Mouse (Mus musculus): ENCODE results near the gene Ednra. TPM values are rescaled to one million over a fixed set of nuclear protein-coding genes. Genes with fewer than 3 reads are reported as not detected.

Ednra gene
- total RNA-seq (2017), result 0.23 TPM in 1 of 2 replicates, not detected in the other

GRCm38 (mm10) chr8:77724046-77724930, at the start of gene Ednra:
Gene Ednra, minus strand, starts transcription at chr8:77724464.
- peak; percentile 29; the same call in 1 of the 2 replicates for ATAC-seq (replicated peaks; ENCODE audit: low read depth, poor library complexity, severe bottlenecking)

GRCm38 (mm10) chr8:77773831-77774230, 49.6 kb upstream of the Ednra start:
- no peak for ATAC-seq (replicated peaks; ENCODE audit: low read depth, poor library complexity, severe bottlenecking)

DNA sequence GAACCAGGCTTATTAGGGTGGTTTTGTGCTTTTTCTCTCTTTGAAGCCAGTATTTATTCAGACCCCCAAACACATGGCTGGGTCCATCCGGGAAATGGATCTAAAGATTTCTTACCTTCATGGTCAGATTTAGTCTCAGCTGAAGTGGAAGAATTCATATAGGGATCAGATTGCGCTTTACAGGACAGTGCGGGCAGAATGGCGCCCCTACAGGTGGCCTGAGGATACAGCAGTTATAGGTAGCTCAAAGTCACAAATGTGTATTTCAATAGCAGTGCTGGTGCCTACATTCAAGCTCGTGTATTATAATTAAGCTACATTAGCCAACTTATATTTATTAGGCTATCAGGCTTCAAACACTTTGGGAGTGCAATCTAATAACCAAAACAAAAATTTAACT, 49.0 kb upstream of the Ednra start:
- ATAC-seq (replicated peaks; ENCODE audit: low read depth, poor library complexity, severe bottlenecking), result 0 out of 2 replicates have a peak, but pooled peaks have one; percentile 39

DNA sequence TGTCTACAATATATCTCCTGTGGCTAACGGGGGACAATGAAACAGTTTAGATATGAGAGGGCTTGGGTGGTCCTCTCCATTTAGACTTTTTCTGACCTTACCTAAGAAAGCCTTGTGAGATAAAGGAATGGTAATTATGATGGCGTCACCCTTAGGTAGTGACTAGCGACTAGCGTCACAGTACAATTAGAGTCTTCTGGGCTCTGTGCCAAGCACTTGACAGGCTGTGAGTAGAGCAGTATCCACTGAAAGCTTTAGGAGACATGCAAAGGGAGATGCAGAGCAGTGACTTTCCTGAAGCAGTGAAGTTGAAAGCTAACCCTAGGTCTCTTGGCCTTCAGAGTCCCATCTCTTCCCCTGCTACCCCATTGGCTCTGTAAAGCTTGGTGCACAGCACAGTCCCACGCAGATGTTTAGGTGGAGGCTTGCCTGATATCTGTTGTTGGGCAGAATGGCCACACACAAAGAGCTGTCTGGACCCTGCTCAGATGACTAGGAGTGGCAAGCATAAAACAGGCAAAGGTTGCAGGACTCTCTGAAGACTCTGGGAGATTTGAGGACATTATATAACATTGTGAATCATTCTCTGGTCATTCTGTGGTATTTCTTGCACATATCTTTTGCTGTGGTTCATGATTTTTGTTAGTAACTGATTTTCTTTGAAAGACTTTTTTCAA, 48.1 kb upstream of the Ednra start:
- ATAC-seq (replicated peaks; ENCODE audit: low read depth, poor library complexity, severe bottlenecking), result no peak

DNA sequence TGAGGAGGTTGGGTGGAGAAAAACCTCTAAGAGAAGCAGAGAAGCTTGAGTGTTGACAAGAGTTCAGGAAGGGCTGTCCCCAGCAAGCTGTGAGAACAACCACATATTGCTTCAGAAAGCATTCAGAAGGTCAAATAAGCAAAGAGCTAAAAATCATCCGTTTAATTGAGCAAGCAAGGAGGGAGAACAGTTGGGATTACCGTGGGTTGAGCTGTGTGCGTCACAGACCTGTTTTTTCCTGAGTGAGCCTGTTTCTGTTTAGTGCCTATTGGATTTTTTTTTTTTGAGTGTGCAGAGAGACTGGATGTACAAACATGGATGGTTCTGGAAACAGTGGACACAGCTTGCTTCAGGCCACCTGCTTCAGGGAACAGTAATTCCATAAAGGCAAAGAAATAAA, 46.7 kb upstream of the Ednra start:
- ATAC-seq (replicated peaks; ENCODE audit: low read depth, poor library complexity, severe bottlenecking), result no peak

GRCm38 (mm10) chr8:77768916-77769315, 44.7 kb upstream of the Ednra start:
- no peak for ATAC-seq (replicated peaks; ENCODE audit: low read depth, poor library complexity, severe bottlenecking)

DNA sequence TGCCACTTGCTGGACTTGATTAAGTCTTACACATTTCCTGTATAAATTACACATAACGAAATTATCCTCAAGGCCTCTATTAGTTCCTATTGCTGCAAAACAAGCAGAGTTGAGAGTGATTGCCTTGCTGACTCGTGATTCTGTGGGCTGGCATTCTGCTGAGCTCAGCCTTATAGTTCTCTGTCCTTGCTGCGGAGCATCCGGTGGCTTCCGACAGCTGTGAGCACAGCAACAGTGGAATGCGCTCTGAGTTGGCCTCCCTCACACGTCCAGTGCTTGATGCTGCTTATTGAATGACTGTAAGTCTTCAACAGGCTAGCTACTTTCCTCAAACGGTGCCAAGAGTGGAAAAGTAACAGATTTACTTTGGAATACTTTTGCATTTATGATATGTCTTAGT, 40.0 kb upstream of the Ednra start:
- ATAC-seq (replicated peaks; ENCODE audit: low read depth, poor library complexity, severe bottlenecking), result no peak

DNA sequence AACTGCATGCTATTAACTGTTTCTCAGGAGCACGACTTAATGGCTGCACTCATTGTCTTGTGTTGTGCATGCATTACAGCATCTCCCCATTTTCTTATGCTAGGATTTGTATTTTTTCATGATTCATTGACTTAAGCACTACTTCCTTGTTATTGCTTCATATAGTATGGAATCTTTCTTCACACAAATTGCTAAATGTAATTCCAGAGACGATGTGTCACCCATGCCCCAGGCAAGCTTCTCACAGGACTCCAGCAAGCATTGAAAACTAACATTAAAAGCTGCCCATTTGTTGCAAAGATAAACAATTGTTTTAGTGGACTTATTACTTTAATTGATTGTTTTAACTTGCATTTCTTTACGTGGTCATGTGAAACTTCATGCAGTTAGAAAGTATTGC, 38.7 kb upstream of the Ednra start:
- ATAC-seq (replicated peaks; ENCODE audit: low read depth, poor library complexity, severe bottlenecking), result no peak

DNA sequence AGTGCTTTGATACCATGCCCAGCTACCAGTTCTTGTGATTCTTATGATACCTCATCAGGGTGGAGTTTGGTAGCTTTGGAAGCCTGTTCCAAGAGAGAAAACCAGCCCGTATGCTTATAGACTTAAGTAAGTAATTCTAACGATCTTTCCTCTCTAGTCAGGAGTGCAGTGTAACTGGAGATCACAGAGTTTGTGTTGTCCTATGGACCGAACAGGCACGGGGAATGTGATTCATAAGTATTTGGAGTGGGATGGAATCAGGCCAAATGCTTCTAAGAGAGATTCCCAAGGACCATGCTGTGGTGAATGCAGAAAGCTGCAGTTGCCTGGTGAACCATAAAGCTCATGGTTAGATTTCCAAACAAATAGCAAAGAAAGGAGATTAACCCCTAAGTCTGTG, 31.2 kb upstream of the Ednra start:
- ATAC-seq (replicated peaks; ENCODE audit: low read depth, poor library complexity, severe bottlenecking), result no peak

GRCm38 (mm10) chr8:77753796-77754195, 29.5 kb upstream of the Ednra start:
- no peak for ATAC-seq (replicated peaks; ENCODE audit: low read depth, poor library complexity, severe bottlenecking)

DNA sequence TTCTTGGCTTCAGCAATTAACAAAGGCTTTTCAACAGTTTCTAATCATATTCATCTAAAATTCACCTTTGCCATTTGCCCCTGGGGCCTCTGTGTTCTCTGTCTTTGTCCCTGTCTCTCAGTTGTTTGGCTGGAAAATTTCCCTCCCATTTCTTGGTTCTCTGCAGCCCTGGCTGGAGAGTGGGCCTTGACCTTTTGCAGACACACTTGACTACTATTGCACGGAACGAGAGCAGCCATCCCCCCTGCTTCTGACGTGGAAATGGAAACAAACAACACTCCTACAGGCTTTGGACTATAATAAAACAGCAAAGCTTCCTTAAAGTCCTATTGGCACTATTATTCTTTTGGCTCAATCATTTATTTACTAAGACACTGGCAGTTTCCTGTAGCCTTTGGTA, 27.8 kb upstream of the Ednra start:
- ATAC-seq (replicated peaks; ENCODE audit: low read depth, poor library complexity, severe bottlenecking), result no peak

- ATAC-seq (replicated peaks; ENCODE audit: low read depth, poor library complexity, severe bottlenecking), result no peak
Observed at GRCm38 (mm10) chr8:77750407-77750806, 26.1 kb upstream of the Ednra start.

DNA sequence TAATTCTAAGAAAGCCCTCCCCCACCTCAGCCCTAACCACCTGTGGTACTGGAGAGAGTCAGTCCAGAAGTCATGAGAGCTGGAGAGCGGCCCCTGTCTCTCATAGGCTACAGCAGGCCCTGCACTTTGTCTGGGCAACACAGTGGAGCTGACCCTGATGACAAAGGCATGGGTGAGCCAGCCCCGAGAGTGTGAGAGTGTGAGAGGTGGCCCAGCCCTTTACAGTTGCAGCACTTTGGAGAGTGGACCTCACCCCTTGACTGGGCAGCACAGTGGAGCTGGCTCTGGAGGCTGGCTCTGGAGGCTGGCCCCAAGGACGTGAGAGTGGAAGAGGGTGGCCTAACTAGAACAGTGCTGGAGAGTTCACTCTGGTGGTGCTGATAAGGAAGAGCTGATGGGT, 20.2 kb upstream of the Ednra start:
- ATAC-seq (replicated peaks; ENCODE audit: low read depth, poor library complexity, severe bottlenecking), result no peak

GRCm38 (mm10) chr8:77742395-77742794, 18.1 kb upstream of the Ednra start:
- ATAC-seq (replicated peaks; ENCODE audit: low read depth, poor library complexity, severe bottlenecking), result no peak

DNA sequence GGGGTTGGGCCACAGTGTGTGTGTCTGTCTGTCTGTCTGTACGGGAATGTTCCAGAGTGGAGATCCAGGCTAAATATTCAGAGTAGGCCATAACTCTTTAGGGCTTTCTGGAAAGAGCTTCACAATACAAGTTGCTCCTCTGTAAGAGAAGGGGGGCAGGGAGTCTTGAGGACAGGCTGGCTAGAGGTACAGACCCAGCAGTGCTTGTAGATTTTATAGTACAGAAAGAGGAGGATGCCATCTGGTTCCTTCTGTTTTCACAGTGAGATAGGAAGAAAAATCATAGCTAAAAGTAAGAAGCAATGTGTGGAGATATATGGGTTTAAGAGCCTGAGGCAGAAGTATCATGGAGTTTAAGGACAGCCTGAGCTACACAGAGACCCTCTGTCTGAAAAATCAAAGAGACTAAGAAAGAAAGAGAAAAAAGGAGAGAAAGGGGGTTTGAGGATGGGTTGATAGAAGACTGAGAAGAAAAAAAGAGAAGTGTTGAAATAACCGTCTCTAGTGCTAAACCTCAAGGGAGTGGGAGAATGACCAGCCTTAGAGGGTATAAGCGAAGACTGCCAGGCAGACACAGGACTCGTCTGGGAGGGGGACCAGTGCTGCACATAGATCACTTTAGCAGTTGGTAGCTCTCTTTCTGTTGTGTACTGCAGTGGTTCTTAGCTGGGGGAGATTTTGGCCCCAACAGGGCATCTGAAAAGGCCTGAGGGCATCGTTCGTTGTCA, 16.9 kb upstream of the Ednra start:
- no peak for ATAC-seq (replicated peaks; ENCODE audit: low read depth, poor library complexity, severe bottlenecking)

- no peak for ATAC-seq (replicated peaks; ENCODE audit: low read depth, poor library complexity, severe bottlenecking)
Observed at GRCm38 (mm10) chr8:77738419-77738818, 14.2 kb upstream of the Ednra start.

DNA sequence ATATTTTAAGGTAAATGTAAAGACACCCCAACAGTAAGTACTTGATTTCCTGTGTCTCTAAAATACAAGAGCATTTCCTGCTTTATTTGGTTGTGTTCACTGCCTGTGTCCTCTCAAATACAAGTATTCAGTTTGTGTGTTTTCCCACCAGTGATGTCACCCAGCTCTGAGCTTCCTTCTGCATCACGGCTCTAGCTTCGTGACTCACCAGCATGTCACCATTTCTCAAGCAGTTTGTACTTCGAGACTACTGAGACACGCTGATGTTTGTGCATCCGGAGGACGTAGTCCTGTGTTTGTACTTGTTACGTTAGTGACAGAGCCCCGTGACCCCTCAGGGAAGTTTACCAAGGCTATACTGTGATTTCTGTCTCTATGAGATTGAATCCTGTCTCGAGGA, 13.1 kb upstream of the Ednra start:
- no peak for ATAC-seq (replicated peaks; ENCODE audit: low read depth, poor library complexity, severe bottlenecking)

GRCm38 (mm10) chr8:77733792-77734191, 9.5 kb upstream of the Ednra start:
- ATAC-seq (replicated peaks; ENCODE audit: low read depth, poor library complexity, severe bottlenecking), result no peak

DNA sequence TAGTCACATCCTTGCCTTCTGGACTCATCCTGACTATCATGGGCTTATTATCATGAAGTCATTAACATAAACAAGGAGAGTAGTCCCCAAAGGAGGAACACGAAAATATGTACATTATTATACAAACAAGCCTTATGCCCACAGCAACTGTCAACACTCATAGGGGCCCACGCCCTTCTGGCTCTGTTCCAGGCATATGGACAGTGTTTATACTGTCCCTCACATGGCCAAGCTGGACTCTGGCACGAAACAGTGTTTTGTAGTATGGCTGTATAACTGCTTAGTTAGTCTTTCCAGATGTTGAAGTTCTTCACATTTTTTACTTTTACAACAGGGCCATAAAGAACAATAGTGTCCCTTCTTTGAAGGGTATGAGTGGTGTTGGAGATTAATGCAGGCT, 8.7 kb upstream of the Ednra start:
- ATAC-seq (replicated peaks; ENCODE audit: low read depth, poor library complexity, severe bottlenecking), result no peak

DNA sequence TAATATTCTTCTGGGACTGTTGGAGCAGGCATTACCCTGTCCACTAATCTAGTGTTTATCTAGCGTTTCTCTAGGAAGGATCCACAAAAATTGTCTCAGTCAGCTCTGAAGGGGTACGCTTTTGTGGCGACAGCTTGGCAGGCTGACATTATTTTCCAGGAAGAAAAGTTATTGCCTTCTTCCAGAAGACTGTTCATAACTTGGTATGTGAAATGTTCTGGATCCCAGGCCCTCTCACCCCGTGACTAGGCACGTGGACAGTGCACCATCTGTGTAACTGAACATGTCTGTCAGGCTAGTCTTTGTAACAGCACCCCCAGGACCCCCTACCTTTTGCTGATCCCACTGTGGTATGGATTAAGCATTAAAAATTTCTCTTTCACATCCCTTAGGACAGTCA, 1.1 kb upstream of the Ednra start:
- no peak for ATAC-seq (replicated peaks; ENCODE audit: low read depth, poor library complexity, severe bottlenecking)

DNA sequence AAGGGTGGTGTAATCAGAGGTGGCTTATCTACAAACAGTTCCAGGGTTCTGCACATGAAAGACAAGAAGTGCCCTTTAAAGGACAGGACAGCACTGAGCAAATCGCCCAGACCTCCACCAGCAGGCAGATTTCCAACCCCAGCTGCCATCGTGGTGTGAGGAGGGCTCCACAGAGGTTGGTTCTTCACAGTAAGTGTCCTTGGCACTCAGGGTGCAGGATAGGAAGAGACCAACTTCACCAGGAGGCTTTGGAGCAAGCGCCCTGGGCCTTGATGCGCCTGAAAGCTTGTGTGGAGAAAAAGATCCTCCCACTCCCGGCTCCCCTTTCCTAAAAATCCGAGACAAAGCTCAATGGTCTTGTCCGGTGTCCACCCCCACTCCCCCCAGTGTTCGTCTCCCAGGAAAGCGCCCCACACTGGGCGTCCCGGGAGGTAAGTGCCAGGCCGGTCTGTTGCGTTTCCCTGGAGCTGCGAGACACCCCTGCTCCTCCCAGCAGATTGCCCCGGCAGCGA, 674 bp downstream of the Ednra start:
- no peak for ATAC-seq (replicated peaks; ENCODE audit: low read depth, poor library complexity, severe bottlenecking)

All from common myeloid progenitor, adult 5-6 weeks (primary cell).